Mouse (Mus musculus): Measurements from ENCODE around the gene Icam2. TPM values are rescaled to one million over a fixed set of nuclear protein-coding genes. Genes with fewer than 3 reads are reported as not detected.

Gene Icam2
- total RNA-seq, 2 experiments from 2014 or later, result 20.5 to 51.4 TPM

- no peak for ATAC-seq (replicated peaks; ENCODE audit: low FRiP score, low TSS enrichment, poor library complexity, severe bottlenecking)
Measured at GRCm38 (mm10) chr11:106392597-106393330, 4.9 kb upstream of the Icam2 start.

- ATAC-seq (replicated peaks; ENCODE audit: low FRiP score, low TSS enrichment, poor library complexity, severe bottlenecking), result peak; percentile 72
Measured at GRCm38 (mm10) chr11:106391546-106392188, 3.8 kb upstream of the Icam2 start.

- no peak for ATAC-seq (replicated peaks; ENCODE audit: low FRiP score, low TSS enrichment, poor library complexity, severe bottlenecking)
Measured at GRCm38 (mm10) chr11:106390757-106391156, 2.9 kb upstream of the Icam2 start.

- ATAC-seq (replicated peaks; ENCODE audit: low FRiP score, low TSS enrichment, poor library complexity, severe bottlenecking), result no peak
Measured at GRCm38 (mm10) chr11:106389611-106390010, 1.7 kb upstream of the Icam2 start.

DNA sequence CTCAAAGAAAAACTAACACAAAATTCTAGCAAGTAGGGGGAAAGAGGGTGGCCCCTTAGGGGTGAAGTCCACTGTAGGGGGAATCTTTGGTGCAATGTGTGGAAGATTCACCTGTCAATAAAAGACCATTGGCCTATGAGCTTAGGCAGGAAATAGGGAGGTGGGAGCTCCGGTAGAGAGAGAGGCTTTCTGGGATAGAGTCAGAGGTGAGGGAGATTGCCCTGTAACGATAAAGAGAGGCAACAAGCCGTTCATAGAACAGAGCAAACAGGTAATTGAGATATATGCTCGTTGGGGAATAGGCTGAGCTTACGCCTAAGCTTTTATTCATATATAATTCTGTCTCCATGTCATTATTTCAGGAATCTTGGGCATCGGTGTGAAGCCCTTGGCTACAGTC lies 855 bp downstream of the Icam2 start:
- ATAC-seq (replicated peaks; ENCODE audit: low FRiP score, low TSS enrichment, poor library complexity, severe bottlenecking), result no peak

DNA sequence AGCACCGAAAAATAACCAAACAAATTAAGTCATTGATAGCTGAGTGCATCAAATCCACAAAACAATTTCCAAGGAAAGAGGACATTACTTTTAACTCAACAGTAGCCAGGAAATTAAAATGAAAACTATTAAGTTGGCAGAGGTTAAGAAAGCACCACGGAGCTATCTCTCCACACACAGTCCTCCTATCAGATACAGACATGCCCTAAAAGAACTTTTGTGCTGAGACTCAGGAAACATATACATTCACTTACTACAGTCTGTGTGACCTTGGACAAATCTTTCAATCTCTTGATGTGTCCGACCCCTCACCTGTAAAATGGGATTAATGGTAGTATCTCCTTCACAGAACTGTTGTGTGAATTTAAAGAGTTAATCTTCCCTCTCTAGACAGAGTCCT lies 1.5 kb downstream of the Icam2 start:
- ATAC-seq (replicated peaks; ENCODE audit: low FRiP score, low TSS enrichment, poor library complexity, severe bottlenecking), result peak; percentile 60

GRCm38 (mm10) chr11:106383051-106383790 lies 4.7 kb downstream of the Icam2 start:
- no peak for ATAC-seq (replicated peaks; ENCODE audit: low FRiP score, low TSS enrichment, poor library complexity, severe bottlenecking)

- ATAC-seq (replicated peaks; ENCODE audit: low FRiP score, low TSS enrichment, poor library complexity, severe bottlenecking), result peak; percentile 55
Measured at GRCm38 (mm10) chr11:106382424-106382823, 5.5 kb downstream of the Icam2 start.

- no peak for ATAC-seq (replicated peaks; ENCODE audit: low FRiP score, low TSS enrichment, poor library complexity, severe bottlenecking)
Measured at GRCm38 (mm10) chr11:106381883-106382282, 6.0 kb downstream of the Icam2 start.

GRCm38 (mm10) chr11:106381011-106381410 lies 6.9 kb downstream of the Icam2 start:
- ATAC-seq (replicated peaks; ENCODE audit: low FRiP score, low TSS enrichment, poor library complexity, severe bottlenecking), result no peak

DNA sequence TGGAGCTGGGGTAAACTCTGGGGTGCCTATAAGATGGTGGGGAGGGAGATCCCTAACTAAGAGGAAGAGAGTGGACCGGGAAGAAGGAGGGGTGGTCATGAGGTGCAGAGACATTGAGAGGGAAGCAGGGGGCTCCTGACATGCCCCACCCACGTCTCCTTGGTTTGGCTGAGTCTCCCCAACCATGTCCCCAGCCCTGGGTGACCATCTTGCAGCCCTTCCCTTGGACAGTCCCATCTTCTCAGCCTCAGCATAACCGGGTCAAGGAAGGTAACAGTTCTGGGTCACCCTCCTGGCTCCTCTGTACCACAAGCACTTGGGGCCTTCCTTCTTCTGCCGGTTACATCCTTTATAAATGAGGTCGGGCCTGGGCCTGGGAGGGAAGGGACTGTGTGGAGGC lies 12.9 kb downstream of the Icam2 start:
- ATAC-seq (replicated peaks; ENCODE audit: low FRiP score, low TSS enrichment, poor library complexity, severe bottlenecking), result no peak

DNA sequence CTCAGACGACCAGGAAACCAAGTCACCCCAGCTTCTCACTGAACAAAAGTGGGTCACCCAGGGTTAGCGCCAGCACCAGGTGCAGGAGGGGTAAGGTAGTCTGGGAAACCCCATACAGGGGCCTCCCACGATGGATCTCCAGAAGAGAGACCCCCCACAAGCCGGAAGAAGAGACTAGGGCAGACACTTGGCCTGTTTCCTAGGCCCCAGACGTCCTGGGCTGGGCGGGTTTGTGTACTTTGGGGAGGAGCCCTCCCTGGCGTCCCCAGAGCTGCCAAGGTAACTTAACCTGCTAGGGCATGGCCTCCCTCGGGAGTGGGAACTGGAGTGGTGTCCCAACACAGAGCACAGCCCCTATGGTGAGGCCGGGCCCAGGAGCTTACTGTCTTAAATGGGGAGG lies 13.3 kb downstream of the Icam2 start:
- ATAC-seq (replicated peaks; ENCODE audit: low FRiP score, low TSS enrichment, poor library complexity, severe bottlenecking), result no peak

DNA sequence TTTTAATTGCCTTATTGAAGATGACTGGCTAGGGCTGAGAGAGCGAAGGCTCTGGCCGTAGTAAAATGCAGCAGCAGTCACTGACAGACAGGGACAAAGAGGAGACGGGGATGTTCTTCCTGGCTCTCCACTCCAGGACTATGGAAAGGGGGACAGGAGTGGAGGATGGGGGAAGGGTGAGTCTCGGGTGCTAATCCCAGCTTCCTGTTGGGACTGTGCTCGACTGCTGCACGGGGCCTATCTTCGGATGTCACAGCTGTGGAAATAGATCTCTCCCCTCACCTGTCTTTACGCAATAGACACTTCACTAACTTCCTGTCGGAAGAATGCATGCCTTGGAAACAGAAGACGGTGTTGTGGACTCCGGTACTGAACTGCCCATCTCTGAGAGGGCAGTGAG lies 13.9 kb downstream of the Icam2 start:
- 0 out of 2 replicates have a peak, but pooled peaks have one; percentile 28 for ATAC-seq (replicated peaks; ENCODE audit: low FRiP score, low TSS enrichment, poor library complexity, severe bottlenecking)

DNA sequence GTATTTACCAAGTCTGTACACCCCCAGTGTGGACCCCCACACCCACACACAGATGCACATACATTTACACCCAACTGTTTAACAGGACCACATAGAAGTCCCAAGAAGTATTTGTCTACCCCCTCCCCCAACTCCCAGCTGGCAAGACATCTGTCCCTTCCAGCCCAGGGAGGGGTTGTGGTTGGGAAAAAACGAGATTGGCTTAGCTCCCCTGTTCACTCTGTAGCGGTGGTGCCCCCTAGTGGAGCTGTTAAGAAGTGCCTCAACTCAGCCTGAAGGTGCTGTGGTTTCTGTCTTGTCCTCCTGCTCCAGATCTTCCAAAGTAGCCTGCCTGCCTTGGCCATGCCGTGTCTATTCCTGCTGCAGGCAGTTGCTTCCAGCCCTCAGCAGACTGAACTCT lies 21.6 kb downstream of the Icam2 start:
- ATAC-seq (replicated peaks; ENCODE audit: low FRiP score, low TSS enrichment, poor library complexity, severe bottlenecking), result peak; percentile 84

DNA sequence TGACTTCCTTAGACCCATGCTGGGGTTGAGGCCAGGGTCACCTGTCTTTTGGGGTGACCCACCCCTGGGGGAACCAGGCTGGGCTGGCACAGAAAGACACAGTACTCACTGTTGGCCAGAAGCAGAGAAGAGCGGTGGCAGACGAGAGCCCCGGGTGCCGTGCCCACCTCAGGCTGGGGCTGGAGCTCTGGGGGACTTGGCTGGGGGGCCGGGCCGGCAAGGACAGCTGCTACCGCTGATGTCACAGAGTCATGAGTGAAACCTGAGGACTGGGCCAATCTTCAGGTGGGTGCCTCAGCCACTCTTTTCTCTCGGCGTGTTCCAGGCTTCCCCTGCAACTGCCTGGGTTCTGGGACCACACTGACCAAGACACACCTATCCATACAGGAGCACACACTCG lies 22.5 kb downstream of the Icam2 start, which contains the start of gene Prr29:
Gene Prr29 (plus strand): TSS at position 107 of the 400 bp plus-strand sequence.
- ATAC-seq (replicated peaks; ENCODE audit: low FRiP score, low TSS enrichment, poor library complexity, severe bottlenecking), result no peak

DNA sequence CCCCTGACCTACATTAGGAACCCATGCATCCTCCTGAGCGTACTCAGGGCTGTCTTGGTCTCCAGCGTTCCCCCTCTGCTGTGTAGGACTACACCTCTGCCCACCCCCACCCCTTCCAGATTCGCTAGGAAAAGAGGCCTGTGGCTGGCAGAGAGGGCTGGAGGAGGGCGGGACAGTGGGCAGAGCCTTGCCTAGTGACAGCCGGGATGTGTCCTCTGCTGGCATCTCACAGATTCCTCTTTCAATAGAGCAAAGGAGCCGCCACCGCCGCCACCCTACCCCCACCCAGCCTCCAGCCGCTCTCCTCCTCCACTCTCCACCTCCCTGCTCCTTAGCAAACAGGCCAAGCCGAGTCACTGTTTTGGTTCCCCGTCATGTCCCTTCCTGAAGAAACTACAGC lies 23.2 kb downstream of the Icam2 start:
- no peak for ATAC-seq (replicated peaks; ENCODE audit: low FRiP score, low TSS enrichment, poor library complexity, severe bottlenecking)

GRCm38 (mm10) chr11:106359350-106359749 lies 28.5 kb downstream of the Icam2 start:
- ATAC-seq (replicated peaks; ENCODE audit: low FRiP score, low TSS enrichment, poor library complexity, severe bottlenecking), result no peak

GRCm38 (mm10) chr11:106355382-106356128 lies 32.3 kb downstream of the Icam2 start:
- no peak for ATAC-seq (replicated peaks; ENCODE audit: low FRiP score, low TSS enrichment, poor library complexity, severe bottlenecking)

DNA sequence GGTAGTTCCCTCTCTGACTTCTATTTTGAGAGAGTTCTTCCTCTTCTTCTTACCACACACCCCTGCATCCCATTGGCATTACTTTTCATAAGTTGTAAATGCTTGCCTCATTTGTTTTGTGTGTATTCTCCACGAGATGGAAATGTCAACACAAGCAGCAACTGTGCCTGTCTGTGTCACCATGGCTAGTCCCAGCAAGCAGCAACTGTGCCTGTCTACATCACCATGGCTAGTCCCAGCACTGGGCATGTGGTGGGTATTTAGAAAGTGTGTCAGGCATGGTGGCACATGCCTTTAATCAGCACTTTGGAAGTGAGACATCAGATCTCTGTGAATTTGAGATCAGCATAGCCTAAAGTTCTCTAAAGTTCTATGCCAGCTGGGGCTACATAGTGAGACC lies 33.7 kb downstream of the Icam2 start:
- no peak for ATAC-seq (replicated peaks; ENCODE audit: low FRiP score, low TSS enrichment, poor library complexity, severe bottlenecking)

DNA sequence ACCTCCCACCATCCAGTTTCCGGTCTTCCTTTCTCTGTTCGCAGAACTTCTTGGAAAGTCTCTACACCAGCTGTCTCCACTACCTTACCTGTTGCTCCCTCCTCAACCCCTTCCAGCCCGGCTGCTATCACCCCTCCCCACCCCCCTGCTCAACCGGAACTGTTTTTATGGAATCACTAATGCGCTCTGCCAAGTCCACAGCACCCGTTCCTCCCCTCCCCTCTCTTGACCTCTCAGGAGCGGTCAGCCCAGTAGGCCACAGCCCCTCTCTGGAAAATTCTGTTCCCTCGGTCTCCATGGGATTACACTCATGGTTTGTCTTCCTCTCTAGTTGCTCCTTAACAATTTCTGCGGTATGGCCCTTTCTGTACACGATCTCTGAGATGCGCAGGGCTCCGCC lies 34.7 kb downstream of the Icam2 start, which contains the start of gene Scn4a:
Gene Scn4a (minus strand): TSS at position 101 of the 400 bp plus-strand sequence.
- ATAC-seq (replicated peaks; ENCODE audit: low FRiP score, low TSS enrichment, poor library complexity, severe bottlenecking), result no peak

Measured in megakaryocyte-erythroid progenitor cell, adult 5-6 weeks (primary cell).